Mouse (Mus musculus) midbrain, postnatal 0 days (tissue): Measurements from ENCODE around the gene Cngb1. TPM values are rescaled to one million over a fixed set of nuclear protein-coding genes. Genes with fewer than 3 reads are reported as not detected.
A peak's percentile ranks its signal among the peaks of the same experiment; 100 is the strongest.

Experiments
- ATAC-seq: fragments of 200-750 bp; cut with Nextera tagmentation; 2 replicates; pipeline ENCODE4 v1.8.0; 2017; ENCODE audit warnings: moderate number of reproducible peaks, mild to moderate bottlenecking, moderate TSS enrichment, moderate library complexity; ENCODE audit not compliant: low FRiP score
- DNase-seq: peaks from one replicate; pipeline ENCODE4 v3.0.0-alpha.2; 2015; ENCODE audit warnings: low spot score
- H3K27ac ChIP-seq: fragments of 300-500 bp; sonication (generic); 2 replicates; pipeline ENCODE4 v1.5.1; 2014; ENCODE audit warnings: low read depth, mild to moderate bottlenecking, low read length, mixed read lengths
- H3K27me3 ChIP-seq: fragments of 300-500 bp; sonication (generic); 2 replicates; pipeline ENCODE4 v1.6.1; 2014; ENCODE audit warnings: low read length, control low read depth, mixed read lengths; ENCODE audit not compliant: insufficient read depth
- H3K36me3 ChIP-seq: fragments of 300-500 bp; sonication (generic); 2 replicates; pipeline ENCODE4 v1.6.1; 2014; ENCODE audit warnings: low read length, control low read depth, mixed read lengths; ENCODE audit not compliant: insufficient read depth
- H3K4me1 ChIP-seq: fragments of 300-500 bp; sonication (generic); 2 replicates; pipeline ENCODE4 v1.6.1; 2014; ENCODE audit warnings: mild to moderate bottlenecking, control low read depth, antibody characterized with exemption, low read length, mixed read lengths; ENCODE audit not compliant: insufficient read depth
- H3K4me2 ChIP-seq: fragments of 300-500 bp; sonication (generic); 2 replicates; pipeline ENCODE4 v1.6.1; 2014; ENCODE audit warnings: low read depth, mild to moderate bottlenecking, low read length, mixed read lengths; ENCODE audit not compliant: poor library complexity, severe bottlenecking
- H3K4me3 ChIP-seq: fragments of 300-500 bp; sonication (generic); 2 replicates; pipeline ENCODE4 v1.5.1; 2014; ENCODE audit warnings: low read depth, mild to moderate bottlenecking, low read length, moderate library complexity
- H3K9ac ChIP-seq: fragments of 300-500 bp; sonication (generic); replicated peaks from 2 replicates; pipeline ENCODE4 v1.6.1; 2014; ENCODE audit warnings: mild to moderate bottlenecking, low read length, moderate library complexity, mixed read lengths; ENCODE audit not compliant: poor library complexity, severe bottlenecking
- H3K9me3 ChIP-seq: fragments of 300-500 bp; sonication (generic); 2 replicates; pipeline ENCODE4 v1.6.1; 2016; ENCODE audit warnings: low read length, control low read depth
- CTCF ChIP-seq: IDR thresholded peaks from 2 replicates; pipeline ENCODE4 v1.5.1; 2016; ENCODE audit warnings: antibody characterized with exemption, mild to moderate bottlenecking
- WGBS: fragments of 180-500 bp; shearing (Covaris S2); extraction: QIAGEN DNeasy Blood & Tissue Kit; methylation state at CpG from one replicate; pipeline ENCODE4 v1.1.7; 2014; 5-methylcytosine and 5-hydroxymethylcytosine counted together
- polyA plus RNA-seq: library from polyadenylated mRNA; unstranded; fragments of >200 nt; fragmentation: Nextera tagmentation; extraction: Ambion mirVana; gene quantifications from 2 replicates; pipeline ENCODE4 v1.2.1, GENCODE M21; 2015
- total RNA-seq: library from RNA; depleted of rRNA; stranded (reverse); fragments of >200 nt; gene quantifications from 2 replicates; pipeline ENCODE4 v1.2.3, GENCODE M21; 2014

The Cngb1 gene
- total and polyA plus RNA-seq, 2 experiments from 2014 or later = 0.38 to 0.79 TPM

DNA sequence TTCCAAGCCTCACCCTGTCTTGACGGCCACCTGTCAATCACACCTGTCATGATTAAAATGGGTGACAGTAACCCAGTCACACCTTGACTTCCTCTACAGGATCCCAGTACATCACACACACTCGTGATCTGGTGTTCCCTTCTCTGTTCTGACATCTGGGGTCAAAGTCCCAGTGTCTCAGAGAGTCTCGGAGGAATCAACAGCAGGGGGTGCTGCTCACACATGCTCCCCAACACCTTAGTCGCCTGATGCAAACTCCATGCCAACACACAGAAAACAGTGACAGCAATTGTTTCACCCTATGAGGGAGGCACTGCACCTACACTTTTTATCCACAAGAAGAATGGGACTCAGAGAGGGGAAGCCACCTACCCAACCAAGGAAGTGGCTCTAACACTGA lies 56.5 kb downstream of the Cngb1 start:
- no peak overlapping the region for H3K4me3 ChIP-seq

DNA sequence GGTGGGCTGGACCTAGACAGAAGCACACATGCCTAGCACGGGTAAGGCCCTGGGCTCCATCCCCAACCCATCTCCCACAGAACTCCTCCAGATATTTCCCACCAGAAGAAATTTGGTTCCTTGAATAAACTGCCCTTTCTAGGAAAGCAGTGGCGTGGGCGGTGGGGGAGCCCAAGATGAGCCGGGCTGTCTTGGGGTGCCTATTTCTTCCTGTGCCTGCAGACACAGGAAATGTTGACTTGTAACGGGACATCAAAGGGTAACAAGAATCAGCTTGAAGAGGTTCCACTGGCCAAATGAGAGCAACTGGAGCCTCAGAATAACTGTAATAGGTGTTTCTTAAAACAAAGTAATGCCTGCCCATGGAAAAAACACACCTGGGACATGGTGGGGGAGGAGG lies 59.1 kb downstream of the Cngb1 start:
- ATAC-seq (no peak), DNase-seq (no peak)
- Histone ChIP-seq H3K4me1 (peaks cover 7% of the 10 kb centered on the region; the same call in 1 of the 2 replicates), H3K4me2 (no peak overlapping the region), H3K27me3 (no peaks in the 10 kb centered on the region), H3K4me3 (no peak overlapping the region), H3K27ac (no peak overlapping the region), H3K36me3 (no peaks in the 10 kb centered on the region), H3K9ac (no peak overlapping the region), H3K9me3 (no peaks in the 10 kb centered on the region)
- TF ChIP-seq CTCF = no peak
- 81% methylated on average over 5 of the region's 5 CpGs for WGBS

More for the DNA sequence above, 56.5 kb downstream of the Cngb1 start:
- Histone ChIP-seq H3K9ac (no peak overlapping the region), H3K36me3 (no peaks in the 10 kb centered on the region), H3K4me2 (no peak overlapping the region), H3K4me1 (no peaks in the 10 kb centered on the region), H3K27ac (no peak overlapping the region), H3K27me3 (no peaks in the 10 kb centered on the region), H3K9me3 (no peaks in the 10 kb centered on the region)
- DNase-seq (no peak), ATAC-seq (no peak)
- WGBS = 60% methylated on average over 4 of the region's 4 CpGs
- TF ChIP-seq CTCF = peak; percentile 50

DNA sequence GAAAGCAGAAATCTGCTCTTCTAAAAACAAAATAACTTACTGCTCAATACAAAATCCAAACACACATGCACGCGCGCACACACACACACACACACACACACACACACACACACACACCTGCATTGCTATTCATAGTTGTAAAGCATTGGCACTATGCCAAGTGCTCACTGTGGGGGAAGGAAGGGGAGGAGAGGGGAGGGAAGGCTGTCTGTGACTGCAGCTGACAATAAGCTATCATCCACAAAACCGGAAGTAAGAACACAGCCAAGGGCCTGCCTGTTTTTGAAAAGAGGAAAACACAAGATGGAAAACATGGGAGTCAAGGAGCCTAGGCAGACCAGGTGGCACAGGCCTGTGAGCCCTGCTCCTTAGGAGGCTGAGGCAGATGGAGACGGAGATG lies 61.2 kb downstream of the Cngb1 start:
- Histone ChIP-seq H3K4me3 (no peak overlapping the region), H3K9ac (no peak overlapping the region; the same call in 1 of the 2 replicates), H3K27ac (peak overlapping the region; percentile 19; the same call in 1 of the 2 replicates), H3K27me3 (no peaks in the 10 kb centered on the region), H3K36me3 (no peaks in the 10 kb centered on the region), H3K9me3 (no peaks in the 10 kb centered on the region), H3K4me2 (no peak overlapping the region), H3K4me1 (peaks cover 7% of the 10 kb centered on the region; the same call in 1 of the 2 replicates)
- WGBS = 46% methylated on average over 5 of the region's 5 CpGs
- peak; percentile 77 for DNase-seq
- no peak for ATAC-seq
- TF ChIP-seq CTCF = no peak

DNA sequence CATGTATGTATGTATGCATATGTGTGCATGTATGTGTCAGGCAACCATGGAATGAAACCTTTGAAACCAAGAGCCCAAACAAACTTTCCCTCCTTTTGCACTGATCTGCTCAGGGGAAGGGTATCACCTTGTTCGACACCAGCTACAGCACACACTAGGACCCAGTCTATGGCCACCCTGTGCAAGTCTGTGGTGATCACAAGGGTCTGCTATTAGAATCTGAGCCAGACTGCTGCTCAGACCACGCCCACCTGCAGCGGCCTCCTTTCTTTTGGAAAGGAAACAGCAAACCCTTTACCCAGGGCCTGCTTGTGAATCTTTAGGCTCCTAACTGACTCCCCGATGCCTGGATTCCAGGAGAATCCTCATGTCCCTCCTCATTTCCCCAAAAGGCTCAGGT lies 62.5 kb downstream of the Cngb1 start:
- TF ChIP-seq CTCF = no peak
- ATAC-seq = no peak
- Histone ChIP-seq H3K4me2 (no peak overlapping the region), H3K36me3 (no peaks in the 10 kb centered on the region), H3K9ac (no peak overlapping the region), H3K9me3 (no peaks in the 10 kb centered on the region), H3K27ac (peak overlapping the region; percentile 85), H3K27me3 (no peaks in the 10 kb centered on the region), H3K4me3 (no peak overlapping the region), H3K4me1 (peaks cover 7% of the 10 kb centered on the region; the same call in 1 of the 2 replicates)
- WGBS = 58% methylated on average over 4 of the region's 4 CpGs
- DNase-seq = no peak

- WGBS = 10% methylated on average over 12 of the region's 12 CpGs
- H3K9me3 ChIP-seq = no peaks in the 10 kb centered on the region
These were observed 63.4 kb downstream of the Cngb1 start for GRCm38 (mm10) chr8:95242826-95243571.

GRCm38 (mm10) chr8:95242099-95242825 lies 64.1 kb downstream of the Cngb1 start:
- no peaks in the 10 kb centered on the region for H3K27me3 ChIP-seq
- H3K4me1 ChIP-seq = peaks cover 7% of the 10 kb centered on the region; the same call in 1 of the 2 replicates
- no peak for DNase-seq
- 84% methylated on average over 26 of the region's 26 CpGs for WGBS
- no peak for ATAC-seq
- H3K4me2 ChIP-seq = no peak overlapping the region
- TF ChIP-seq CTCF = no peak
- no peaks in the 10 kb centered on the region for H3K36me3 ChIP-seq
- H3K4me3 ChIP-seq = no peak overlapping the region
- H3K27ac ChIP-seq = peak overlapping the region; percentile 85
- H3K9ac ChIP-seq = no peak overlapping the region
- no peaks in the 10 kb centered on the region for H3K9me3 ChIP-seq

More at GRCm38 (mm10) chr8:95242826-95243571, 63.4 kb downstream of the Cngb1 start:
- peak; percentile 72 for ATAC-seq
- Histone ChIP-seq H3K36me3 (no peaks in the 10 kb centered on the region), H3K4me1 (peaks cover 7% of the 10 kb centered on the region; the same call in 1 of the 2 replicates), H3K27me3 (no peaks in the 10 kb centered on the region), H3K27ac (peak overlapping the region; percentile 85), H3K4me2 (0 out of 2 replicates have a peak overlapping the region, but pooled peaks have one; percentile 2), H3K4me3 (no peak overlapping the region), H3K9ac (peak overlapping the region; percentile 34; the same call in 1 of the 2 replicates)
- peak; percentile 92 for DNase-seq
- no peak for TF ChIP-seq CTCF
